8 mouse cellular contexts compared by ENCODE assay signal in the genomic region with DNA sequence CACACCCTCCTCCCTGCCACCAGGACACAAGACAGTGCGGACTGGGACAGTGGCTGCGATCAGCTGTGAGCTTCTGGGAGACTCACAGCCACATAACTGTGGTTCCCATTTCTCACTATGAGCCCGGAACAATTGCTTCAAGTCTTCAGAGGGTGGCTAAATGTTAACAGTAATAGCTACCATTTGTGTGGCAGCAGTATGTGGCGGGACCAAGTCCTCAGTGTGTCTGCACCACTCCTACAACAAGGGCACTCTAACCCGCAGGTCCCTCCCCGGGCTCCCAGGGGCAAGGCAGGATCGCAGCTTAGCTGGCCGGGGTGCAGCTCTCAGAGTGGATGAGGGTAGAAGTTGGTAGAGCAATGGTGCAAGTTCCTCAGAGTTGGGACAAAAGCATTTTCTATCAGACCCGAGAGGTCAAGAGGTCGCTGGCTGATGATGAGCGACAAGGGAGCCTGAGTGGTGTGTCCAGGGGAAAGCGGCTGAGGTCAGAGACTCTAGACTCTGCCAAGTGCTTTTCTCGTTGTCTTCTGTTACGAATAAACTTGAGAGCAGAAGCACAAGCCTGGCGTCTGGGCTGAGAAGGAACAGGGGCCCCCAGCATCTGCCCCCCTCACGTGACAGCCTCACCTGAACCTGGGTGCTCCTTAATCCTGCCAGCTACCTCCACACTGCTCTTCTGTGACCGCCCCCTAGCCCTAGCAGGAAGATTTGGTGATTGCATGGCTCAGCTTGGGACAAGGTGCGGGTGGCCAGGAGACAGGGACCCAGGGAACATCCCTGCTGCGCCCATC.
A peak's percentile ranks its signal among the peaks of the same experiment; 100 is the strongest.
DNase-seq lines count a peak whose midpoint lies in the region; ATAC-seq and TF ChIP-seq lines count a peak whose summit lies in the region.

No protein-coding gene starts in this region.

- no peaks in the 10 kb centered on the region for H3K27me3 ChIP-seq in cerebellum, adult 2 months (ENCODE audit: control insufficient read depth, insufficient read depth, low read length)
- no peaks in the 10 kb centered on the region for H3K27me3 ChIP-seq in liver, embryonic 13.5 days
- H3K27me3 ChIP-seq in neural tube, embryonic 15.5 days (replicated peaks): no peaks in the 10 kb centered on the region

- 37% methylated on average over 19 of the region's 19 CpGs for WGBS in cerebellum, adult 2 months
- 10% methylated on average over 19 of the region's 19 CpGs for WGBS in liver, embryonic 13.5 days (ENCODE audit: insufficient replicate concordance)
- 7% methylated on average over 19 of the region's 19 CpGs for WGBS in neural tube, embryonic 15.5 days

- peak; percentile 34; the same call in 1 of the 2 replicates for ATAC-seq in erythroblast, adult 5-6 weeks (replicated peaks; ENCODE audit: low FRiP score, poor library complexity, severe bottlenecking)
- peak; percentile 58 for ATAC-seq in liver, embryonic 13.5 days (ENCODE audit: low read depth)
- peak; percentile 45 for ATAC-seq in neural tube, embryonic 15.5 days (ENCODE audit: low FRiP score)

- no peak for TF ChIP-seq POLR2A in cerebellum, adult 2 months (IDR thresholded peaks at IDR 0.05; ENCODE audit: borderline replicate concordance, insufficient read depth, low read length)

- in situ Hi-C loops in ES-E14 (cut with MboI; ENCODE audit: low sequenced_read_pairs in 2 of 2, unreplicated experiment in 2 of 2): no loop called here

- H3K9ac ChIP-seq in ES-E14 (ENCODE audit: insufficient read depth, low read depth, low read length, poor library complexity, severe bottlenecking): peak overlapping the region; percentile 61; the same call in 1 of the 2 replicates
- peak overlapping the region; percentile 77 for H3K9ac ChIP-seq in liver, embryonic 13.5 days
- H3K9ac ChIP-seq in neural tube, embryonic 15.5 days (replicated peaks): peak overlapping the region; percentile 54

- no peaks in the 10 kb centered on the region for H3K36me3 ChIP-seq in ES-E14 (ENCODE audit: control insufficient read depth, insufficient read depth, low read length, poor library complexity, severe bottlenecking)
- H3K36me3 ChIP-seq in liver, embryonic 13.5 days: peaks cover 7% of the 10 kb centered on the region; the same call in 1 of the 2 replicates
- H3K36me3 ChIP-seq in neural tube, embryonic 15.5 days: no peaks in the 10 kb centered on the region

- TF ChIP-seq CTCF in cerebellum, adult 2 months (IDR thresholded peaks at IDR 0.05; ENCODE audit: borderline replicate concordance, insufficient read depth, low read depth, low read length): no peak

- peak overlapping the region; percentile 85 for H3K4me2 ChIP-seq in liver, embryonic 13.5 days
- H3K4me2 ChIP-seq in neural tube, embryonic 15.5 days: peak overlapping the region; percentile 65

- no peaks in the 10 kb centered on the region for H3K9me3 ChIP-seq in ES-E14 (ENCODE audit: control insufficient read depth, insufficient read depth, low read depth, low read length)
- H3K9me3 ChIP-seq in liver, embryonic 13.5 days (replicated peaks): no peaks in the 10 kb centered on the region
- H3K9me3 ChIP-seq in neural tube, embryonic 15.5 days (replicated peaks): no peaks in the 10 kb centered on the region

- H3K27ac ChIP-seq in cerebellum, adult 2 months (ENCODE audit: insufficient read depth, low read length): peak overlapping the region; percentile 68
- no peak overlapping the region for H3K27ac ChIP-seq in ES-E14 (ENCODE audit: insufficient read depth, low read depth, low read length, poor library complexity, severe bottlenecking)
- H3K27ac ChIP-seq in liver, embryonic 13.5 days: peak overlapping the region; percentile 90
- peak overlapping the region; percentile 94 for H3K27ac ChIP-seq in neural tube, embryonic 15.5 days (replicated peaks)

- H3K4me3 ChIP-seq in cerebellum, adult 2 months (replicated peaks; ENCODE audit: insufficient read depth, low read depth, low read length): peak overlapping the region; percentile 73
- peak overlapping the region; percentile 44 to 59 for H3K4me3 ChIP-seq in ES-E14 (ENCODE audit: insufficient read depth in 1 of 2, low read depth in 1 of 2, low read length in 2 of 2, poor library complexity in 1 of 2, severe bottlenecking in 1 of 2)
- peak overlapping the region; percentile 64 for H3K4me3 ChIP-seq in liver, embryonic 13.5 days (replicated peaks)
- H3K4me3 ChIP-seq in neural tube, embryonic 15.5 days (replicated peaks): peak overlapping the region; percentile 32

- H3K4me1 ChIP-seq in cerebellum, adult 2 months (ENCODE audit: control insufficient read depth, insufficient read depth, low read length): peaks cover 21% of the 10 kb centered on the region
- peaks cover 0 to 11% of the 10 kb centered on the region in 2 experiments; a peak in 1 of 4 replicates for H3K4me1 ChIP-seq in ES-E14 (ENCODE audit: control insufficient read depth in 2 of 2, insufficient read depth in 2 of 2, low read length in 2 of 2, poor library complexity in 1 of 2)
- H3K4me1 ChIP-seq in liver, embryonic 13.5 days (replicated peaks): peaks cover 82% of the 10 kb centered on the region
- H3K4me1 ChIP-seq in neural tube, embryonic 15.5 days: peaks cover 88% of the 10 kb centered on the region

- DNase-seq in cerebellum, adult 2 months: peak in 1 of 2 experiments; percentile 15
- no peak for DNase-seq in cerebellum, adult 9-10 months
- DNase-seq in ES-E14 (ENCODE audit: low read depth, low spot score): no peak
- DNase-seq in induced T-regulatory cell, adult 2 months (ENCODE audit: low read depth): peak; percentile 52
- DNase-seq in liver, embryonic 13.5 days: peak; percentile 26
- no peak for DNase-seq in right cerebral cortex, postnatal 14 days

TF ChIP-seq in ES-E14, 5 proteins besides CTCF, POLR2A, EP300 and RAD21:
- TF ChIP-seq CHD2 (IDR thresholded peaks at IDR 0.05; ENCODE audit: low read depth, low read length) (no peak), HCFC1 (IDR thresholded peaks at IDR 0.05; ENCODE audit: borderline replicate concordance, insufficient read depth, low read length) (no peak), ZC3H11A (IDR thresholded peaks at IDR 0.05; ENCODE audit: borderline replicate concordance, low read depth, low read length) (no peak), ZNF384 (IDR thresholded peaks at IDR 0.05; ENCODE audit: low read depth, low read length) (no peak), MAFK (IDR thresholded peaks at IDR 0.05; ENCODE audit: insufficient read depth, low read depth, low read length) (no peak)

Comparison
In these comparisons a context has a peak if more than half of its experiments do, and no peak if none do; other contexts are left out.
1. DNase-seq: peak in induced T-regulatory cell, adult 2 months (single experiment) and liver, embryonic 13.5 days (single experiment); none in cerebellum, adult 9-10 months (single experiment), ES-E14 (single experiment) and right cerebral cortex, postnatal 14 days (single experiment).
2. Peak in every context shown above with its lines, with median percentiles within 50 percentile points of each other: H3K4me3 ChIP-seq, H3K9ac ChIP-seq and ATAC-seq.